Mouse (Mus musculus) intestine, postnatal 0 days (tissue): Measurements from ENCODE around the gene Zc3h7b. TPM values are rescaled to one million over a fixed set of nuclear protein-coding genes. Genes with fewer than 3 reads are reported as not detected.
"Not testable (repeated sequence)": the region's sequence is repeated elsewhere in the genome, so short reads cannot be mapped to it uniquely, and the experiment has no call there.

Experiments used
- ATAC-seq: fragments of 200-750 bp; cut with Nextera tagmentation; 2 replicates; pipeline ENCODE4 v1.8.0; 2017; ENCODE audit warnings: mild to moderate bottlenecking, moderate TSS enrichment, moderate library complexity
- H3K27ac ChIP-seq: fragments of 300-500 bp; sonication (generic); 2 replicates; pipeline ENCODE4 v1.5.1; 2014; ENCODE audit warnings: mild to moderate bottlenecking, low read depth, low read length, moderate library complexity
- H3K27me3 ChIP-seq: fragments of 300-500 bp; sonication (generic); replicated peaks from 2 replicates; pipeline ENCODE4 v1.6.1; 2014; ENCODE audit warnings: low read length, mixed read lengths; ENCODE audit not compliant: control insufficient read depth, insufficient read depth
- H3K36me3 ChIP-seq: fragments of 300-500 bp; sonication (generic); 2 replicates; pipeline ENCODE4 v1.6.1; 2014; ENCODE audit warnings: mild to moderate bottlenecking, moderate library complexity; ENCODE audit not compliant: control insufficient read depth, insufficient read depth
- H3K4me1 ChIP-seq: fragments of 300-500 bp; sonication (generic); replicated peaks from 2 replicates; pipeline ENCODE4 v1.6.1; 2014; ENCODE audit warnings: antibody characterized with exemption, low read length, mixed read lengths; ENCODE audit not compliant: control insufficient read depth, insufficient read depth
- H3K4me2 ChIP-seq: fragments of 300-500 bp; sonication (generic); replicated peaks from 2 replicates; pipeline ENCODE4 v1.6.1; 2014; ENCODE audit warnings: low read depth, mild to moderate bottlenecking, moderate library complexity
- H3K4me3 ChIP-seq: fragments of 300-500 bp; sonication (generic); 2 replicates; pipeline ENCODE4 v1.5.1; 2014; ENCODE audit warnings: low read depth, low read length
- H3K9ac ChIP-seq: fragments of 300-500 bp; sonication (generic); 2 replicates; pipeline ENCODE4 v1.6.1; 2014; ENCODE audit warnings: mild to moderate bottlenecking, low read depth, low read length
- H3K9me3 ChIP-seq: fragments of 300-500 bp; sonication (generic); 2 replicates; pipeline ENCODE4 v1.6.1; 2016; ENCODE audit warnings: mixed run types; ENCODE audit not compliant: control insufficient read depth
- CTCF ChIP-seq: sonication (generic); IDR thresholded peaks from 2 replicates; pipeline ENCODE4 v1.5.1; 2016; ENCODE audit warnings: low read depth, mild to moderate bottlenecking, control low read depth, antibody characterized with exemption, moderate library complexity
- WGBS: fragments of 180-500 bp; shearing (Covaris S2); extraction: QIAGEN DNeasy Blood & Tissue Kit; methylation state at CpG from one replicate; pipeline ENCODE4 v1.1.7; 2014; 5-methylcytosine and 5-hydroxymethylcytosine counted together
- polyA plus RNA-seq: library from polyadenylated mRNA; unstranded; fragments of >200 nt; fragmentation: Nextera tagmentation; extraction: Ambion mirVana; gene quantifications from 2 replicates; pipeline ENCODE4 v1.2.1, GENCODE M21; 2015

Gene Zc3h7b
- polyA plus RNA-seq, 1 experiment from 2014 or later = 7.3 TPM

DNA sequence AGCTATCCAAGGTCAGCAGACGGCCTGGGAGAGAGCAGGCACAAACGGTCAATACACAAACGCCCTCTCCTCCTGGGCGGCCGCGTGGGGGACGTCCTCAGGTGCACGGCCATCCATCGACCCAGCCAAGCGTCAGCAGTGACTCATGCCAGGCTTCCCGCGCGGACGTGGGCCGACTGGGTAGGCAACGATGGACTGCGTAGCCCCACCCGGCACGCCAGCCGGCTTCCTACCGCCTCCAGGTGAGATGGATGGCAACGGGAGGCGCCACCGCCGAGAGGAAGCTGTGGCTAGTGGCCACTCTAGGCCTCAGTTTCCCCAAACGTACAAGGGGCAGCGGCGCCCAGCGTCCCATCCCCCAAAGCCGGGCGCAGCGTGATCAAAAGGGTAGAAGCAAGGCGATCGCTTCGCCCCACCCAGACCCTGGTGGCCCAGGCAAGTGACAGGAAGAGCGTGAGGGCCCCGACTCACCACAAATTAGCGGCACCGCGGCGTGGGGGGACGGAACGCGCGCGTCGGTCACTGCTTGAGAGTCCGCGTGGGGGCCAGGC, 15.5 kb upstream of the Zc3h7b start:
- H3K27ac ChIP-seq = peak overlapping the region; percentile 57
- H3K4me1 ChIP-seq = no peaks in the 10 kb centered on the region
- peak overlapping the region; percentile 69 for H3K9ac ChIP-seq
- H3K4me3 ChIP-seq = peak overlapping the region; percentile 84
- H3K36me3 ChIP-seq = peaks cover 4% of the 10 kb centered on the region; the same call in 1 of the 2 replicates
- peak; percentile 48 for ATAC-seq
- WGBS = 0% methylated on average over 49 of the region's 49 CpGs
- 0 out of 2 replicates have a peak, but pooled peaks have one; percentile 8 for TF ChIP-seq CTCF
- H3K4me2 ChIP-seq = peak overlapping the region; percentile 96
- H3K27me3 ChIP-seq = no peaks in the 10 kb centered on the region
- no peaks in the 10 kb centered on the region for H3K9me3 ChIP-seq

DNA sequence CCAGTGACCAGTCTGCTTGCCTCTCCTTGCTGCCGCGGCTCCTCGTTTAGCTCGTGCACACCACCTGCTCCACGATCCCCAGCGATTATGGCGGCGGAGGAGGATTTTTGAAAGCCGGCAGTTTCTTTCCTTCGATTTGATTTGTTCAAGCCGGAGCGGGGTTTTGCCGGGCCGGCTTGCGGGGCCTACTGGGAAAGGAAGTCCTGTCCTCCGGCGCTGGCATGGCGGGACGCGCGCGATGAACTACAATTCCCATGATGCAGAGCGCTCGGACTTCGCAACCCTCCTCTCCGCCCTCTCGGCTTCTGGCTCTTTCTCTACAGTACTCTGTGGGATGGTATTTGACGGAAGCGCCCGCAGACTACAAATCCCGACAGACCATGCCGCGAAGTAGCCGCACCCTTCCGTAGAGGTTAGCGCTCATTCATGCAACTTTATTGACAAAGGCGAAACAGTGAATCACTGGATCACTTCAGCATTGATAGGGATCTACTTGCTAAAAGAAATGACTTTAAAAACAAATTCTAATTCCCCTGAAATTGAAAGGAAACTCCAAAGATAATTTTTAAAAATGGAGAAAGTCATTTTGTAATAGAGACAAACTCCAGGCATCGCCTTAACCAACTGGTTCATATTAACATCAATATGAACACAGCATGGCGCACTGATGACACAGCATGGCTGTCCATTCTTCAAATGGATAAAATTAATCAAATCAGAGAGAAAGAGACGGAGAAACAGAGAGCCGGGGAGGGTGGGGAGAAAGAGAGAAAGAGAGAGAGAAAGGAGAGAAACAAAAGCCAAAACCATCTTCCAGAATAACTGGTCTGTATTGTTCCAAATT, 14.8 kb upstream of the Zc3h7b start:
- Histone ChIP-seq H3K27ac (peak overlapping the region; percentile 57), H3K4me2 (peak overlapping the region; percentile 96), H3K27me3 (no peaks in the 10 kb centered on the region), H3K9ac (peak overlapping the region; percentile 69), H3K9me3 (no peaks in the 10 kb centered on the region), H3K36me3 (0 out of 2 replicates have a peak, but pooled peaks cover 3% of the 10 kb centered on the region), H3K4me1 (no peaks in the 10 kb centered on the region), H3K4me3 (peak overlapping the region; percentile 84)
- WGBS = 5% methylated on average over 41 of the region's 41 CpGs
- ATAC-seq = peak; percentile 97
- TF ChIP-seq CTCF = 0 out of 2 replicates have a peak, but pooled peaks have one; percentile 1

- H3K36me3 ChIP-seq = no peaks in the 10 kb centered on the region
- TF ChIP-seq CTCF = no peak
Measured at GRCm38 (mm10) chr15:81735075-81735474, 9.8 kb upstream of the Zc3h7b start.

GRCm38 (mm10) chr15:81739296-81739695, 5.6 kb upstream of the Zc3h7b start:
- no peak overlapping the region for H3K4me2 ChIP-seq
- no peak for ATAC-seq
- H3K36me3 ChIP-seq = no peaks in the 10 kb centered on the region
- H3K4me3 ChIP-seq = no peak overlapping the region
- H3K9me3 ChIP-seq = no peaks in the 10 kb centered on the region
- no peaks in the 10 kb centered on the region for H3K4me1 ChIP-seq
- no peak for TF ChIP-seq CTCF
- H3K27ac ChIP-seq = no peak overlapping the region
- no peak overlapping the region for H3K9ac ChIP-seq
- peaks cover 4% of the 10 kb centered on the region; the same call in 1 of the 2 replicates for H3K27me3 ChIP-seq
- WGBS = 59% methylated on average over 3 of the region's 3 CpGs

More at GRCm38 (mm10) chr15:81735075-81735474, 9.8 kb upstream of the Zc3h7b start:
- no peak overlapping the region for H3K9ac ChIP-seq
- WGBS = 54% methylated on average over 3 of the region's 3 CpGs
- 0 out of 2 replicates have a peak, but pooled peaks cover 4% of the 10 kb centered on the region for H3K27me3 ChIP-seq
- no peak for ATAC-seq
- no peak overlapping the region for H3K27ac ChIP-seq
- no peaks in the 10 kb centered on the region for H3K4me1 ChIP-seq
- no peaks in the 10 kb centered on the region for H3K9me3 ChIP-seq
- H3K4me3 ChIP-seq = no peak overlapping the region
- no peak overlapping the region for H3K4me2 ChIP-seq

- ATAC-seq = no peak
- H3K4me2 ChIP-seq = no peak overlapping the region
- 6% methylated on average over 2 of the region's 2 CpGs for whole genome bisulfite sequencing
Measured at GRCm38 (mm10) chr15:81739924-81740323, 4.9 kb upstream of the Zc3h7b start.

DNA sequence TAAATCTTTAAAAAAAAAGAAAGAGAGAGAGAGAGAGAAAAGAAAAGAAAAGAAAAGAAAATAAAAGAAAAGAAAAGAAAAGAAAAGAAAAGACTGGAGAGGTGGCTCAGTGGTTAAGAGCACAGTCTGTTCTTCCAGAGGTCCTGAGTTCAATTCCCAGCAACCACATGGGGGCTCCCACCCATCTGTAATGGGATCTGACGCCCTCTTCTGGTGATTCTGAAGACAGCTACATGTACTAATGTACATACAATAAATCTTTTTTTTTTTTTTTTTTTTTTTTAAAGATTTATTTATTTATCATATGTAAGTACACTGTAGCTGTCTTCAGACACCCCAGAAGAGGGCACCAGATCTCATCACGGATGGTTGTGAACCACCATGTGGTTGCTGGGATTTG, 2.5 kb upstream of the Zc3h7b start:
- TF ChIP-seq CTCF = peak; percentile 45
- 43% methylated on average over 2 of the region's 2 CpGs for WGBS
- not testable (repeated sequence) for H3K4me3 ChIP-seq, H3K9me3 ChIP-seq, H3K27ac ChIP-seq, H3K27me3 ChIP-seq, ATAC-seq, H3K4me2 ChIP-seq, H3K4me1 ChIP-seq, H3K36me3 ChIP-seq, H3K9ac ChIP-seq

More at GRCm38 (mm10) chr15:81739924-81740323, 4.9 kb upstream of the Zc3h7b start:
- Histone ChIP-seq H3K9ac (no peak overlapping the region), H3K27me3 (peaks cover 4% of the 10 kb centered on the region; the same call in 1 of the 2 replicates), H3K4me1 (no peaks in the 10 kb centered on the region), H3K4me3 (no peak overlapping the region), H3K27ac (no peak overlapping the region), H3K9me3 (no peaks in the 10 kb centered on the region), H3K36me3 (no peaks in the 10 kb centered on the region)
- peak; percentile 59 for TF ChIP-seq CTCF
